Mouse (Mus musculus): Measurements from ENCODE around the gene Kif16b. TPM values are rescaled to one million over a fixed set of nuclear protein-coding genes. Genes with fewer than 3 reads are reported as not detected.

Gene Kif16b
- total and polyA plus RNA-seq, 3 experiments: 10.7 to 32.0 (median 13.0) TPM

- DNase-seq (ENCODE audit: low read depth, low spot score): no peak
- Histone ChIP-seq H3K9ac (ENCODE audit: control insufficient read depth, low read depth, low read length, poor library complexity, severe bottlenecking) (no peak overlapping the region), H3K79me2 (ENCODE audit: control insufficient read depth, insufficient read depth, low read length, poor library complexity) (no peaks in the 10 kb centered on the region), H3K4me3 (ENCODE audit: control insufficient read depth in 1 of 2, insufficient read depth in 1 of 2, low read depth in 2 of 2, low read length in 2 of 2) (no peak overlapping the region), H3K9me3 (replicated peaks; ENCODE audit: insufficient read depth, low read length) (no peaks in the 10 kb centered on the region), H3K4me1 (ENCODE audit: control insufficient read depth in 1 of 2, insufficient read depth in 2 of 2, low read length in 2 of 2) (no peaks in the 10 kb centered on the region), H3K27me3 (ENCODE audit: control insufficient read depth in 1 of 2, insufficient read depth in 2 of 2, low read length in 2 of 2) (no peaks in the 10 kb centered on the region), H3K27ac (ENCODE audit: control insufficient read depth, low read depth, low read length) (no peak overlapping the region), H3K36me3 (ENCODE audit: control insufficient read depth in 1 of 2, insufficient read depth in 2 of 2, low read length in 2 of 2) (no peaks in the 10 kb centered on the region)
- TF ChIP-seq GABPA (IDR thresholded peaks at IDR 0.05; ENCODE audit: low read depth, low read length): no peak
- TF ChIP-seq CHD1 (IDR thresholded peaks at IDR 0.05; ENCODE audit: low read depth, low read length): no peak
- no peak for TF ChIP-seq MAFK (IDR thresholded peaks at IDR 0.05; ENCODE audit: borderline replicate concordance, low read depth, low read length)
- no peak for TF ChIP-seq MYB (IDR thresholded peaks at IDR 0.05; ENCODE audit: low read depth, low read length)
- no peak for TF ChIP-seq CHD2 (IDR thresholded peaks at IDR 0.05; ENCODE audit: low read length)
- TF ChIP-seq MXI1 (IDR thresholded peaks at IDR 0.05; ENCODE audit: low read depth, low read length): no peak
- TF ChIP-seq NRF1 (IDR thresholded peaks at IDR 0.05; ENCODE audit: insufficient read depth, low read depth, low read length, poor library complexity, severe bottlenecking): no peak
- no peak for TF ChIP-seq HCFC1 (IDR thresholded peaks at IDR 0.05; ENCODE audit: low read depth, low read length)
- no peak for TF ChIP-seq MYC (IDR thresholded peaks at IDR 0.05; ENCODE audit: low read depth, low read length)
- no peak for TF ChIP-seq MAZ (IDR thresholded peaks at IDR 0.05; ENCODE audit: low read depth, low read length)
- no peak for TF ChIP-seq USF2 (IDR thresholded peaks at IDR 0.05; ENCODE audit: borderline replicate concordance in 1 of 2, insufficient read depth in 1 of 2, low read depth in 1 of 2, low read length in 2 of 2)
- no peak for TF ChIP-seq NELFE (IDR thresholded peaks at IDR 0.05; ENCODE audit: low read depth, low read length)
- TF ChIP-seq MAX (IDR thresholded peaks at IDR 0.05; ENCODE audit: low read length): no peak
- TF ChIP-seq USF1 (IDR thresholded peaks at IDR 0.05; ENCODE audit: low read depth, low read length): no peak
Observed at GRCm38 (mm10) chr2:142689496-142689895, 211.8 kb downstream of the Kif16b start.

DNA sequence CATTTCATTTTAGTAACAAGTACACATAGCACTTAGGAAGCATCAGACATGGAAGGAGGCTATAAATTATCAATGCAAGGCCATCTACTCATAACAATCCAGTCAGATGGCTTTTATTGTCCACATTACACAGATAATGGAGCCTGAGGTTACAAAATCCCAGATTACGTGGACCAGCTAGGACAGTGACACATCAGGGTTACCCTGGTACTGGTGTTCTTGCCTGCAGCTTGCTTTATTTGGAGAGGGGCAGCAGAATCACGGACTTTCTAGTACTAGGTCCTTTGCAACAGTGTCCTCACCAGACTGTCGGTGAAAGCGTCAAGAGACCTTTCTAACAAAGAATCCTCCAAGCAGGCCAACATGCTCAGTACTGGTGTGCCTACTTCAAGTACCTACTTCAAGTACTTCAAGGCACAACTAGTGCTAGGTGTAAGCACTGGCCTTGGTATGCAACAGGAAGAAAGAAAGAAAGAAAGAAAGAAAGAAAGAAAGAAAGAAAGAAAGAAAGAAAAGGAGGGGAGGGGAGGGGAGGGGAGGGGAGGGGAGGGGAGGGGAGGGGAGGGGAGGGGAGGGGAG, 213.3 kb downstream of the Kif16b start:
- no peaks in the 10 kb centered on the region for H3K27me3 ChIP-seq (ENCODE audit: control insufficient read depth in 1 of 2, insufficient read depth in 2 of 2, low read length in 2 of 2)

More for the DNA sequence above, 213.3 kb downstream of the Kif16b start:
- Histone ChIP-seq H3K9me3 (replicated peaks; ENCODE audit: insufficient read depth, low read length) (no peaks in the 10 kb centered on the region), H3K79me2 (ENCODE audit: control insufficient read depth, insufficient read depth, low read length, poor library complexity) (no peaks in the 10 kb centered on the region), H3K4me1 (ENCODE audit: control insufficient read depth in 1 of 2, insufficient read depth in 2 of 2, low read length in 2 of 2) (no peaks in the 10 kb centered on the region), H3K36me3 (ENCODE audit: control insufficient read depth in 1 of 2, insufficient read depth in 2 of 2, low read length in 2 of 2) (no peaks in the 10 kb centered on the region), H3K4me3 (ENCODE audit: control insufficient read depth in 1 of 2, insufficient read depth in 1 of 2, low read depth in 2 of 2, low read length in 2 of 2) (no peak overlapping the region), H3K27ac (ENCODE audit: control insufficient read depth, low read depth, low read length) (no peak overlapping the region), H3K9ac (ENCODE audit: control insufficient read depth, low read depth, low read length, poor library complexity, severe bottlenecking) (no peak overlapping the region)
- DNase-seq (ENCODE audit: low read depth, low spot score): no peak
- TF ChIP-seq JUND (IDR thresholded peaks at IDR 0.05; ENCODE audit: low read depth, low read length) (no peak), ELF1 (IDR thresholded peaks at IDR 0.05; ENCODE audit: low read depth, low read length) (no peak), ETS1 (IDR thresholded peaks at IDR 0.05; ENCODE audit: low read depth, low read length) (no peak), POLR2A (IDR thresholded peaks at IDR 0.05; ENCODE audit: control insufficient read depth in 1 of 2, insufficient read depth in 1 of 2, low read depth in 1 of 2, low read length in 2 of 2, poor library complexity in 1 of 2) (no peak), TAL1 (IDR thresholded peaks at IDR 0.05; ENCODE audit: low read length) (no peak), TBP (IDR thresholded peaks at IDR 0.05; ENCODE audit: low read depth, low read length) (no peak), EP300 (IDR thresholded peaks at IDR 0.05; ENCODE audit: low read depth in 1 of 2, low read length in 2 of 2) (no peak), MYB (IDR thresholded peaks at IDR 0.05; ENCODE audit: low read depth, low read length) (no peak), ZNF384 (IDR thresholded peaks at IDR 0.05; ENCODE audit: low read depth, low read length) (no peak), SMC3 (IDR thresholded peaks at IDR 0.05; ENCODE audit: low read depth, low read length) (no peak), RCOR1 (IDR thresholded peaks at IDR 0.05; ENCODE audit: low read depth, low read length) (no peak), SIN3A (IDR thresholded peaks at IDR 0.05; ENCODE audit: low read length) (no peak), GABPA (IDR thresholded peaks at IDR 0.05; ENCODE audit: low read depth, low read length) (no peak), CTCF (IDR thresholded peaks at IDR 0.05 in 2 of 3, conservative IDR thresholded peaks at IDR 0.05 in 1 of 3; ENCODE audit: control insufficient read depth in 1 of 3, insufficient read depth in 1 of 3, low read depth in 2 of 3, low read length in 3 of 3, poor library complexity in 1 of 3, severe bottlenecking in 1 of 3) (no peak), MEF2A (IDR thresholded peaks at IDR 0.05; ENCODE audit: extremely low read depth, insufficient replicate concordance, low read depth, low read length, poor library complexity, severe bottlenecking) (no peak), MXI1 (IDR thresholded peaks at IDR 0.05; ENCODE audit: low read depth, low read length) (no peak), UBTF (IDR thresholded peaks at IDR 0.05; ENCODE audit: borderline replicate concordance, insufficient read depth, low read depth, low read length) (no peak), MAZ (IDR thresholded peaks at IDR 0.05; ENCODE audit: low read depth, low read length) (no peak), NRF1 (IDR thresholded peaks at IDR 0.05; ENCODE audit: insufficient read depth, low read depth, low read length, poor library complexity, severe bottlenecking) (no peak)
